Mouse (Mus musculus) spleen, adult 2 months (tissue): ENCODE measurements around the gene Pklr.

Experiments
- CTCF ChIP-seq: fragments of 200-500 bp; IDR thresholded peaks from 2 replicates; pipeline ENCODE4 v1.5.1; 2011; ENCODE audit warnings: mild to moderate bottlenecking, inconsistent platforms; ENCODE audit not compliant: insufficient read depth, insufficient read length, insufficient replicate concordance; ENCODE audit errors: extremely low read depth
- POLR2A ChIP-seq: fragments of 200-500 bp; IDR thresholded peaks from 2 replicates; pipeline ENCODE4 v1.6.1; 2011; ENCODE audit warnings: low read depth, low read length, inconsistent platforms

DNA sequence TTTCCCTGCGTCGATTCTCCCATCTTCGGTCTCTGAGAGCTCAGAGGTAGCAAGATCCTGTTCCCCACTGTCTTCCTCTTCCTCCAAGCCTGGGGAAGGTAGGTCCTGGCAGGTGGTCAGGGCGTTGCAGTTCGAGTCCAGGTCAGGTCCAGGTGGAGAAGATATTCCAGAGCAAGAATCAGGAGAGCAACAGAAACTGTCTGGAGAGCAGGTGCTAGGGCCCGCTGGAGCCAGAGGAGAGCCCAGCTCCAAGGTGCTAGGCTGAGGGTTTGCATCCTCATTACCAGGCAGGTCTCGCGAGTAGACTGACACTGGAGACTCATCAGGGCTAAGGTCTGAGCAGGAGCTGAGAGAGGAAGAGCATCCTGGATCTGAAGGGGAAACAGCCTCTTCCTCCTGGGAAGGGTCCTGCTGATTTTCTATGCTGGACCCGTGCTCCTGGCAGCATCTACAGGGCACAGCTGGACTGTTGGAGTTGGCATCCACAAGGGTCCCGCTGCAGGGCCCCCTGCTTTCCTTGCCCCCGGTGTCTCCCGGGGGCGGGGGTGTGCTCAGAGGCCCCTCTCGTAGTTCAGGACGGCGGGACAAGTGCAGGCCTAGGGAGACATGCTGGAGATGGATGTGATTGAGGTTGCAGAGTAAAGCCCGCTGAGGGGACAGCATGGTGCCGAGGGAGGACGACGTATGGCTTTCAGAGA, 44.0 kb upstream of the Pklr start:
- TF ChIP-seq POLR2A (no peak), CTCF (no peak)
